Mouse (Mus musculus) kidney, postnatal 0 days (tissue): Measurements from ENCODE around the gene Mmd. TPM values are rescaled to one million over a fixed set of nuclear protein-coding genes. Genes with fewer than 3 reads are reported as not detected.
A peak's percentile ranks its signal among the peaks of the same experiment; 100 is the strongest.

ENCODE experiments used
- ATAC-seq: fragments of 200-750 bp; cut with Nextera tagmentation; replicated peaks from 2 replicates; pipeline ENCODE4 v1.8.0; 2017; ENCODE audit warnings: low read depth, moderate number of reproducible peaks, moderate TSS enrichment, moderate library complexity; ENCODE audit not compliant: low FRiP score
- DNase-seq: peaks from one replicate; pipeline ENCODE4 v3.0.0-alpha.2; 2016; ENCODE audit warnings: low spot score
- H3K27ac ChIP-seq: fragments of 300-500 bp; sonication (generic); 2 replicates; pipeline ENCODE4 v1.5.1; 2014; ENCODE audit warnings: mild to moderate bottlenecking
- H3K27me3 ChIP-seq: fragments of 300-500 bp; sonication (generic); 2 replicates; pipeline ENCODE4 v1.6.1; 2014; ENCODE audit warnings: low read length, mixed read lengths; ENCODE audit not compliant: insufficient read depth
- H3K36me3 ChIP-seq: fragments of 300-500 bp; sonication (generic); 2 replicates; pipeline ENCODE4 v1.6.1; 2014; ENCODE audit warnings: low read length, mixed read lengths; ENCODE audit not compliant: insufficient read depth
- H3K4me1 ChIP-seq: fragments of 300-500 bp; sonication (generic); replicated peaks from 2 replicates; pipeline ENCODE4 v1.6.1; 2014; ENCODE audit warnings: antibody characterized with exemption, low read length, mixed read lengths; ENCODE audit not compliant: insufficient read depth
- H3K4me2 ChIP-seq: fragments of 300-500 bp; sonication (generic); 2 replicates; pipeline ENCODE4 v1.6.1; 2014; ENCODE audit warnings: mild to moderate bottlenecking, low read length, moderate library complexity, mixed read lengths
- H3K4me3 ChIP-seq: fragments of 300-500 bp; sonication (generic); replicated peaks from 2 replicates; pipeline ENCODE4 v1.5.1; 2014; ENCODE audit warnings: low read depth, low read length
- H3K9ac ChIP-seq: fragments of 300-500 bp; sonication (generic); 2 replicates; pipeline ENCODE4 v1.6.1; 2014; ENCODE audit warnings: low read depth, low read length
- H3K9me3 ChIP-seq: fragments of 300-500 bp; sonication (generic); replicated peaks from 2 replicates; pipeline ENCODE4 v1.6.1; 2016; ENCODE audit warnings: low read length, inconsistent platforms, mixed read lengths
- CTCF ChIP-seq: IDR thresholded peaks from 2 replicates; pipeline ENCODE4 v1.5.1; 2016; ENCODE audit warnings: antibody characterized with exemption, low read depth, mild to moderate bottlenecking, moderate library complexity
- WGBS: fragments of 180-500 bp; shearing (Covaris S2); extraction: QIAGEN DNeasy Blood & Tissue Kit; methylation state at CpG from one replicate; pipeline ENCODE4 v1.1.7; 2014; 5-methylcytosine and 5-hydroxymethylcytosine counted together
- polyA plus RNA-seq: library from polyadenylated mRNA; unstranded; fragments of >200 nt; fragmentation: Nextera tagmentation; extraction: Ambion mirVana; gene quantifications from 2 replicates; pipeline ENCODE4 v1.2.1, GENCODE M21; 2015

Mmd gene
- polyA plus RNA-seq, 1 experiment from 2014 or later: 29.8 TPM

GRCm38 (mm10) chr11:90264180-90264579, 14.9 kb downstream of the Mmd start:
- peaks cover 14% of the 10 kb centered on the region for H3K36me3 ChIP-seq
- no peak for TF ChIP-seq CTCF
- ATAC-seq (no peak), DNase-seq (no peak)
- 55% methylated on average over 11 of the region's 11 CpGs for WGBS
- H3K27me3 ChIP-seq: no peaks in the 10 kb centered on the region
- no peaks in the 10 kb centered on the region for H3K4me1 ChIP-seq
- H3K27ac ChIP-seq: no peak overlapping the region
- no peak overlapping the region for H3K4me2 ChIP-seq
- no peak overlapping the region for H3K4me3 ChIP-seq
- no peak overlapping the region for H3K9ac ChIP-seq
- no peaks in the 10 kb centered on the region for H3K9me3 ChIP-seq

GRCm38 (mm10) chr11:90265581-90265980, 16.3 kb downstream of the Mmd start:
- Histone ChIP-seq H3K36me3 (peaks cover 12% of the 10 kb centered on the region), H3K4me3 (no peak overlapping the region), H3K9me3 (no peaks in the 10 kb centered on the region), H3K27ac (no peak overlapping the region), H3K9ac (no peak overlapping the region), H3K4me2 (no peak overlapping the region), H3K4me1 (no peaks in the 10 kb centered on the region), H3K27me3 (no peaks in the 10 kb centered on the region)
- no peak for DNase-seq
- no peak for TF ChIP-seq CTCF
- 89% methylated on average over 7 of the region's 7 CpGs for WGBS
- ATAC-seq: no peak

- H3K36me3 ChIP-seq: 0 out of 2 replicates have a peak, but pooled peaks cover 9% of the 10 kb centered on the region
- DNase-seq (no peak), ATAC-seq (peak; percentile 83)
- 35% methylated on average over 5 of the region's 5 CpGs for WGBS
- H3K4me3 ChIP-seq: no peak overlapping the region
- H3K4me1 ChIP-seq: no peaks in the 10 kb centered on the region
- no peaks in the 10 kb centered on the region for H3K9me3 ChIP-seq
- TF ChIP-seq CTCF: no peak
- H3K27me3 ChIP-seq: no peaks in the 10 kb centered on the region
- no peak overlapping the region for H3K9ac ChIP-seq
- peak overlapping the region; percentile 55; the same call in 1 of the 2 replicates for H3K27ac ChIP-seq
- H3K4me2 ChIP-seq: no peak overlapping the region
Measured at GRCm38 (mm10) chr11:90268934-90269333, 19.7 kb downstream of the Mmd start.

- Histone ChIP-seq H3K27ac (no peak overlapping the region), H3K4me2 (peak overlapping the region; percentile 41), H3K4me3 (0 out of 2 replicates have a peak overlapping the region, but pooled peaks have one; percentile 5), H3K36me3 (0 out of 2 replicates have a peak, but pooled peaks cover 9% of the 10 kb centered on the region), H3K9me3 (no peaks in the 10 kb centered on the region), H3K9ac (no peak overlapping the region), H3K4me1 (no peaks in the 10 kb centered on the region), H3K27me3 (no peaks in the 10 kb centered on the region)
- 39% methylated on average over 18 of the region's 18 CpGs for WGBS
- TF ChIP-seq CTCF: no peak
- ATAC-seq (peak; percentile 51), DNase-seq (peak; percentile 57)
Measured at GRCm38 (mm10) chr11:90269398-90270123, 20.3 kb downstream of the Mmd start.

GRCm38 (mm10) chr11:90270132-90270877, 21.0 kb downstream of the Mmd start:
- H3K4me1 ChIP-seq: no peaks in the 10 kb centered on the region
- no peak overlapping the region for H3K27ac ChIP-seq
- peak overlapping the region; percentile 41 for H3K4me2 ChIP-seq
- no peaks in the 10 kb centered on the region for H3K27me3 ChIP-seq
- H3K4me3 ChIP-seq: no peak overlapping the region
- TF ChIP-seq CTCF: no peak
- 80% methylated on average over 11 of the region's 11 CpGs for WGBS
- 0 out of 2 replicates have a peak, but pooled peaks cover 9% of the 10 kb centered on the region for H3K36me3 ChIP-seq
- DNase-seq: no peak
- H3K9me3 ChIP-seq: no peaks in the 10 kb centered on the region
- H3K9ac ChIP-seq: no peak overlapping the region
- no peak for ATAC-seq

- Histone ChIP-seq H3K27me3 (no peaks in the 10 kb centered on the region), H3K4me3 (no peak overlapping the region), H3K36me3 (0 out of 2 replicates have a peak, but pooled peaks cover 9% of the 10 kb centered on the region), H3K27ac (no peak overlapping the region), H3K9ac (no peak overlapping the region), H3K4me2 (no peak overlapping the region), H3K4me1 (no peaks in the 10 kb centered on the region), H3K9me3 (no peaks in the 10 kb centered on the region)
- no peak for ATAC-seq
- TF ChIP-seq CTCF: no peak
- WGBS: 56% methylated on average over 1 of the region's 1 CpGs
- no peak for DNase-seq
Measured at GRCm38 (mm10) chr11:90274187-90274586, 24.9 kb downstream of the Mmd start.
